Mouse (Mus musculus) ES-E14 (cell line): ENCODE data around the gene Rdh1. TPM values are rescaled to one million over a fixed set of nuclear protein-coding genes. Genes with fewer than 3 reads are reported as not detected.

Source experiments
- DNase-seq: peaks from one replicate; pipeline ENCODE4 v3.0.0-alpha.2; 2013; ENCODE audit warnings: low read depth, low spot score
- H3K27ac ChIP-seq: 2 replicates; pipeline ENCODE4 v1.5.1; 2012; ENCODE audit warnings: low read depth, mild to moderate bottlenecking, low read length, moderate library complexity, mixed read lengths; ENCODE audit not compliant: poor library complexity, insufficient read depth, severe bottlenecking
- H3K36me3 ChIP-seq: 2 replicates; pipeline ENCODE4 v1.6.1; 2012; ENCODE audit warnings: mild to moderate bottlenecking, low read length, moderate library complexity, mixed read lengths; ENCODE audit not compliant: control insufficient read depth, poor library complexity, insufficient read depth, severe bottlenecking
- H3K4me1 ChIP-seq, 2 experiments: fragments of 150-350 bp in 1 of 2; sonication (generic) in 1 of 2; 2 replicates each; pipeline ENCODE4 v1.6.1; 2012; ENCODE audit warnings: low read length in 2 of 2, mild to moderate bottlenecking in 1 of 2, mixed read lengths in 1 of 2; ENCODE audit not compliant: control insufficient read depth in 2 of 2, insufficient read depth in 2 of 2, poor library complexity in 1 of 2
- H3K4me3 ChIP-seq, 2 experiments: fragments of 150-350 bp in 1 of 2; sonication (generic) in 1 of 2; 2 replicates each; pipeline ENCODE4 v1.5.1; 2012; ENCODE audit warnings: low read length in 2 of 2, low read depth in 1 of 2, mild to moderate bottlenecking in 1 of 2, mixed read lengths in 1 of 2; ENCODE audit not compliant: insufficient read depth in 1 of 2, poor library complexity in 1 of 2, severe bottlenecking in 1 of 2
- H3K9ac ChIP-seq: 2 replicates; pipeline ENCODE4 v1.6.1; 2012; ENCODE audit warnings: low read depth, mild to moderate bottlenecking, low read length, mixed read lengths; ENCODE audit not compliant: poor library complexity, insufficient read depth, severe bottlenecking
- H3K9me3 ChIP-seq: fragments of 150-350 bp; sonication (generic); 2 replicates; pipeline ENCODE4 v1.6.1; 2012; ENCODE audit warnings: low read depth, mild to moderate bottlenecking, low read length; ENCODE audit not compliant: control insufficient read depth, insufficient read depth
- CHD2 ChIP-seq: IDR thresholded peaks from 2 replicates; pipeline ENCODE4 v1.6.1; 2014; ENCODE audit warnings: mild to moderate bottlenecking, low read depth, low read length, inconsistent platforms
- HCFC1 ChIP-seq: IDR thresholded peaks from 2 replicates; pipeline ENCODE4 v1.6.1; 2012; ENCODE audit warnings: low read length, inconsistent platforms, borderline replicate concordance; ENCODE audit not compliant: insufficient read depth
- MAFK ChIP-seq: IDR thresholded peaks from 2 replicates; pipeline ENCODE4 v1.6.1; 2014; ENCODE audit warnings: mild to moderate bottlenecking, low read depth, low read length, inconsistent platforms; ENCODE audit not compliant: insufficient read depth
- ZC3H11A ChIP-seq: IDR thresholded peaks from 2 replicates; pipeline ENCODE4 v1.6.1; 2012; ENCODE audit warnings: low read depth, mild to moderate bottlenecking, inconsistent platforms, low read length, borderline replicate concordance
- ZNF384 ChIP-seq: IDR thresholded peaks from 2 replicates; pipeline ENCODE4 v1.6.1; 2012; ENCODE audit warnings: low read depth, low read length, inconsistent platforms
- in situ Hi-C, 2 experiments: fragments of 600-800 bp; cut with MboI; formaldehyde crosslinking; loops; one replicate each; pipeline ENCODE4 v1.15.1; 2025; ENCODE audit warnings: low sequenced_read_pairs in 2 of 2, inconsistent platforms in 1 of 2; ENCODE audit not compliant: unreplicated experiment in 2 of 2
- total RNA-seq: library from RNA; depleted of rRNA; stranded (reverse); fragments of 300-350 nt; gene quantifications from 2 replicates; pipeline ENCODE4 v1.2.3, GENCODE M21; 2012; rRNA removed

The Rdh1 gene
- 1.1 TPM in 2 replicates for total RNA-seq

DNA sequence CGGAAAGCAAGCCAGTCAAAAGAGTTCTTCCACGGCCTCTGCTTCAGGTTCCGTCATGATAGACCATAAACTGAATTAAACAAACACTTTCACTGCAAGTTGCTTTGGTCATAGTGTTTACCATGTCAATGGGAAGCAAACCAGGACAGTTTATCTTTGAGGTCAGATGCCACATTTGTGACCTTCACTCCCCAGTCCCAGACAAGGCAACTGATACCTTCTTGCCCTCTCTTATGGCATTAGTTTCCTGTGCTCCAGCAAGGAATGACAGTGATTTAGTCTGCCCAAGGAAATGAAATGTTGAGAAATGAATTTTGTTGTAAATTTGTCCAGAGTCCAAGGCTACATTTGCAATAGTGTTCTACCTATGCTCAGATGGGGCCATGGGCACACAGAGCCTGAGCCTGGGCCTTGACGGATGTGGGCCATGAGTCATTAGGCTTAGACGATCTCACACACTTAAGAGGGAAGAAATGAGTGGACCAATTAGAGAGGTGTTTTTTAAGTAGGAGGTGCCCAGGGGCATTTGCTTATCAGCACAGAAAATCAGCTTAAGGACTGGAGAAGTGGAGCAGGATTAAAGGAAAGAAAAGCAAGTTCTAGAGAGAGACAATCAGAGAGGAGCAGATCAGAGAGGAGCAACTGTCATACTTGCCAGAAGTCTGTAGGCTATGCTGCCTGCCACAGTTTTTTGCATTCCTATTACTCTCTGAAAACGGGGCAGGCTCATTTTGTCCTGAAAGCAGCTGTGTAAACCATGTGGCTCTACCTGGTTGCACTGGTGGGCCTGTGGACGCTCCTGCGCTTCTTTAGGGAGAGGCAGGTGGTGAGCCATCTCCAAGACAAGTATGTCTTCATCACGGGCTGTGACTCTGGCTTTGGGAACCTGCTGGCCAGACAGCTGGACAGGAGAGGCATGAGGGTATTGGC, at the start of gene Rdh1, which contains the start of gene Rdh16f1:
Gene Rdh1 (plus strand): TSS at position 541 of the 930 bp plus-strand sequence.
Gene Rdh16f1 (plus strand): TSS at position 607 of the 930 bp plus-strand sequence.
- H3K4me3 ChIP-seq = no peak within 1 kb of the TSS
- no peaks in the 10 kb centered on the region; a peak in 1 of 4 replicates for H3K4me1 ChIP-seq
- TF ChIP-seq ZC3H11A (no peak), ZNF384 (no peak), HCFC1 (no peak), MAFK (no peak), CHD2 (no peak)
- H3K9ac ChIP-seq = no peak within 1 kb of the TSS
- H3K36me3 ChIP-seq = no peaks in the 10 kb centered on the region
- no peaks in the 10 kb centered on the region for H3K9me3 ChIP-seq
- no peak for DNase-seq
- in situ Hi-C loops = no loop called here
- H3K27ac ChIP-seq = no peak within 1 kb of the TSS

DNA sequence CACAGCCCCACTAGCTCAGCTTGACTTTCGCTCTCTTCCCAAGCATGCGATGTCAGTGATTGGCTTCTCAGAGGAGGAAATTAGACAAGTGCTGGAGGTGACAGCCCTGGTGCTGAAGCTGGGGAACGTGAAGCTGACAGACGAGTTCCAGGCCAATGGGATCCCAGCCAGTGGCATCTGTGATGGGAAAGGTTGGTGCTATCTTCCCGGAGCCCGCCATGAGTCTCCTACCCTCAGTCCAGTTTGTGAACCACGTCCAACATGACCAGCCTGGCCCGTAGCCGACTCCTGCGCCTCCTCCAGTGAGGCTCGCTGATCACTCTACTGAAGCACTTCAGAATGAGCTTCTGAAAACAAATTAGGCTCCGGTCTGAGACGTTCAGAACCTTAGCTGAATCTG, 49.2 kb upstream of the Rdh1 start:
- peaks cover 0 to 13% of the 10 kb centered on the region in 2 experiments; a peak in 2 of 4 replicates for H3K4me1 ChIP-seq
- no peak for DNase-seq
- TF ChIP-seq ZC3H11A (no peak), ZNF384 (no peak), HCFC1 (no peak), MAFK (no peak), CHD2 (no peak)
- no peaks in the 10 kb centered on the region for H3K9me3 ChIP-seq
- no peak overlapping the region for H3K9ac ChIP-seq
- in situ Hi-C loops = no loop called here
- no peak overlapping the region for H3K27ac ChIP-seq
- H3K36me3 ChIP-seq = no peaks in the 10 kb centered on the region
- no peak overlapping the region for H3K4me3 ChIP-seq

DNA sequence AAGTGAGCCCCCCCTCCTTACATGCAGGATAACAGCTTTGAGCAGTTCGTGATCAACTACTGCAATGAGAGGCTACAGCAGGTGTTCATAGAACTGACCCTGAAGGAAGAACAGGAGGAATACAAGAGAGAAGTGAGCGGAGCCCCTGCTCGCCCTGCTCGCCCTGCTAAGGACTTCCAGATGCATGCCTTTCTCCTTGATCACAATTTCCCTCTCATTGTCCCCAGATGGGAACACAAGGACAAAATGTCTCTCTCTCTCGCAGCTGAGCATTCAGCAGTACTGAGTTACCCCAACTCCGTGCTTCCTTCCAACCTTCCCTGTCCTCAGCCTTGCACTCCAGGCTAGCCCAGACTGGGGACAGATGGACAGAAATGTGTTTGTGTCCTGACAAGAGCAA, 46.8 kb upstream of the Rdh1 start:
- DNase-seq = no peak
- in situ Hi-C loops = no loop called here
- Histone ChIP-seq H3K36me3 (no peaks in the 10 kb centered on the region), H3K9ac (no peak overlapping the region), H3K4me1 (peaks cover 2 to 7% of the 10 kb centered on the region in 2 experiments; a peak in 1 of 4 replicates), H3K27ac (no peak overlapping the region), H3K9me3 (no peaks in the 10 kb centered on the region), H3K4me3 (no peak overlapping the region)
- TF ChIP-seq HCFC1 (no peak), MAFK (no peak), CHD2 (no peak), ZNF384 (no peak)

DNA sequence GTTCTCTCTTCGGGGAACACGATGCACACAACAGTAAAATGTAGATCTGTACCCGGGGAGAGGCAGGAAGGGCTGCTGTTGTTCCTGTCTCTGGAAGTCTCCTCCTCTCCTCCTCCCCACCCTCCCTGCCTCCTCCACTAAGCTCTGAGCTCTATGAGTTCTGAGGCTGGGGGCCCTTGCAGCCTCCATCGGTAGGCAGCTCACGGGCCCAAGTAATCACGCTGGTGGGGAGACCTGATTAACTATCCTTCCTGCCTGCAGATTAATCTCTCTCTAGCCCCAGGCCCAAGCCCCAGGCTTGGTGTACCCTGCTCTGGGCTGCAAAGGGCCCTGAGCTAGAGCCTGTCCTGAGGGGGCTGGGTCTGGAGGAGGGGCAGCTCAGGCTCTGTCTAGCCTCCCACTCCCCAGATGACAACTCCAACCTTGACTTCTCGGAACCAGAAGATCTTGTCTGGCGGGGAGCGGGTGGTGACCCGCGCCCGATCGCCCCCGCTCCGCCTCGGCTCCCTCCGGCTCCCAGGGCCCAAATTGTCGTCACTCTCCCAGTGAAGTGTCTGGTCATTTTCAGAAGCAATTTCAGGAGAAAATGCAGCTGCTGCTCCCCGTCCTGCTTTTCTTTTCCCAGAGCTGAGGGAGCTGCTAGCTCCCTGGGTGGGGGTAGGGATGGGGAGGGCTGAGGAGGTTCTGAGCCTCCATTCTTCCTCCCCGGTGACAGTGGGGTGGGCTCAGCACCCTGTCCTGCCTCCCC, 37.7 kb upstream of the Rdh1 start:
- Histone ChIP-seq H3K27ac (no peak overlapping the region), H3K4me3 (no peak overlapping the region), H3K9ac (no peak overlapping the region), H3K4me1 (peaks cover 2 to 20% of the 10 kb centered on the region in 2 experiments; a peak in 1 of 4 replicates), H3K9me3 (no peaks in the 10 kb centered on the region), H3K36me3 (no peaks in the 10 kb centered on the region)
- in situ Hi-C loops = no loop called here
- no peak for DNase-seq
- TF ChIP-seq ZC3H11A (no peak), ZNF384 (no peak), CHD2 (no peak), MAFK (no peak), HCFC1 (no peak)
